8 mouse cellular contexts compared by ENCODE assay signal in the genomic region with DNA sequence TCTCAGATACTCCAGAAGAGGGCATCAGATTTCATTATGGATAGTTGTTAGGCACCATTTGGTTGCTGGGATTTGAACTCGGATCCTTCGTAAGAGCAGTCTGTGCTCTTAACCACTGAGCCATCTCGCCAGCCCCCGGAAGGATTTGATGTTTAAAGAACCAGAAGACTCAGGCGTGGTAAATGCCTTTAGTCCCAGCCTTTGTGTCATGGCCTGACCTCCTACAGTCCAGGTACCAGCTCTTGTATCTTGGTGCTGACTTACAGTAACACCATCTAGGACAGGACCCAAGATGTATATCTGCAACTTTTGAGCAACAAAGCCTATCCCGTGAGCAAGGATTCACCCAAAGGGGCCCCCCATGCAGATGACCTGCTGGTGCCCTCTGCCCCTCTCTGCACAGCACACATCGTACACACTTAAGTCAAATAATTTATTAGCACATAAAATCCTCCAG. TPM values are rescaled to one million over a fixed set of nuclear protein-coding genes. Genes with fewer than 3 reads are reported as not detected.
DNase-seq lines count a peak whose midpoint lies in the region; ATAC-seq lines count a peak whose summit lies in the region.

No protein-coding gene starts in this region.

- H3K4me1 ChIP-seq in heart, embryonic 11.5 days (ENCODE audit: control insufficient read depth, insufficient read depth, low read length), result peaks cover 35% of the 10 kb centered on the region
- H3K4me1 ChIP-seq in hindbrain, embryonic 11.5 days (replicated peaks; ENCODE audit: control insufficient read depth, insufficient read depth, low read length), result peaks cover 8% of the 10 kb centered on the region
- H3K4me1 ChIP-seq in midbrain, embryonic 10.5 days, result peaks cover 68% of the 10 kb centered on the region

- H3K9ac ChIP-seq in heart, embryonic 11.5 days (ENCODE audit: low read depth, low read length), result no peak overlapping the region
- H3K9ac ChIP-seq in hindbrain, embryonic 11.5 days (ENCODE audit: low read depth, low read length), result no peak overlapping the region

- intact Hi-C loops in heart, postnatal 25 days (cut with DNase I), result loop anchor here (5.0 kb wide), 1 partner anchor 138 kb away; the partner anchor contains the start of gene Prmt1
- intact Hi-C loops in left cerebral cortex, postnatal 36 days (cut with DNase I), result no loop called here

- no peak for DNase-seq in heart, postnatal 25 days (ENCODE audit: low spot score)
- peak; percentile 74 for DNase-seq in NIH3T3 (ENCODE audit: low read depth)
- DNase-seq in hindbrain, embryonic 11.5 days (ENCODE audit: low spot score), result peak; percentile 64
- peak; percentile 54 for DNase-seq in midbrain, embryonic 10.5 days (ENCODE audit: low spot score)
- no peak for DNase-seq in ovary, adult 18-20 months (ENCODE audit: low spot score)
- DNase-seq in left cerebral cortex, postnatal 36 days (ENCODE audit: low spot score in 2 of 2), result no peak
- no peak for DNase-seq in left cerebral cortex, adult 18-20 months (ENCODE audit: low spot score in 2 of 2)

- peaks cover 45% of the 10 kb centered on the region for H3K36me3 ChIP-seq in heart, embryonic 11.5 days (ENCODE audit: control insufficient read depth, insufficient read depth, low read length)
- peaks cover 40% of the 10 kb centered on the region for H3K36me3 ChIP-seq in hindbrain, embryonic 11.5 days (ENCODE audit: control insufficient read depth, insufficient read depth, low read length)
- peaks cover 69% of the 10 kb centered on the region for H3K36me3 ChIP-seq in midbrain, embryonic 10.5 days

- ATAC-seq in heart, embryonic 11.5 days (replicated peaks; ENCODE audit: insufficient number of reproducible peaks, low FRiP score, low TSS enrichment), result no peak
- ATAC-seq in hindbrain, embryonic 11.5 days (ENCODE audit: low FRiP score), result no peak

- H3K9me3 ChIP-seq in heart, embryonic 11.5 days (replicated peaks; ENCODE audit: control insufficient read depth, low read length), result no peaks in the 10 kb centered on the region
- no peaks in the 10 kb centered on the region for H3K9me3 ChIP-seq in hindbrain, embryonic 11.5 days (ENCODE audit: control insufficient read depth, low read length)
- no peaks in the 10 kb centered on the region for H3K9me3 ChIP-seq in midbrain, embryonic 10.5 days (replicated peaks)

- H3K4me3 ChIP-seq in heart, embryonic 11.5 days (ENCODE audit: low read depth, low read length), result no peak overlapping the region
- 0 out of 2 replicates have a peak overlapping the region, but pooled peaks have one; percentile 6 for H3K4me3 ChIP-seq in hindbrain, embryonic 11.5 days (ENCODE audit: low read depth, low read length)
- peak overlapping the region; percentile 95 for H3K4me3 ChIP-seq in midbrain, embryonic 10.5 days

- no peaks in the 10 kb centered on the region for H3K27me3 ChIP-seq in heart, embryonic 11.5 days (ENCODE audit: control insufficient read depth, insufficient read depth, low read length)
- no peaks in the 10 kb centered on the region for H3K27me3 ChIP-seq in hindbrain, embryonic 11.5 days (ENCODE audit: control insufficient read depth, insufficient read depth, low read length)
- H3K27me3 ChIP-seq in midbrain, embryonic 10.5 days (ENCODE audit: low read depth, poor library complexity, severe bottlenecking), result no peaks in the 10 kb centered on the region

- peak overlapping the region; percentile 61 for H3K4me2 ChIP-seq in heart, embryonic 11.5 days
- H3K4me2 ChIP-seq in hindbrain, embryonic 11.5 days (replicated peaks; ENCODE audit: low read depth, low read length), result no peak overlapping the region

- 25% methylated on average over 7 of the region's 7 CpGs for WGBS in heart, embryonic 11.5 days (ENCODE audit: insufficient replicate concordance)
- 20% methylated on average over 7 of the region's 7 CpGs for WGBS in hindbrain, embryonic 11.5 days
- WGBS in midbrain, embryonic 10.5 days, result 24% methylated on average over 7 of the region's 7 CpGs

- H3K27ac ChIP-seq in heart, embryonic 11.5 days (ENCODE audit: low read depth, low read length), result 0 out of 2 replicates have a peak overlapping the region, but pooled peaks have one; percentile 29
- H3K27ac ChIP-seq in hindbrain, embryonic 11.5 days (ENCODE audit: low read depth, low read length), result 0 out of 2 replicates have a peak overlapping the region, but pooled peaks have one; percentile 19
- peak overlapping the region; percentile 95 for H3K27ac ChIP-seq in midbrain, embryonic 10.5 days (replicated peaks)

RNA-seq across cellular contexts. Expression of gene Rps11, which starts 0.9 kb away (rescaled TPM):
- polyA plus RNA-seq in heart, embryonic 11.5 days (2014; fragmentation: Nextera tagmentation; extraction: Ambion mirVana), result 1,168 and 1,305 TPM in 2 replicates
- 100 to 1,000 TPM; 517 to 569 TPM for total RNA-seq in heart, postnatal 25 days (2021)
- polyA plus RNA-seq in hindbrain, embryonic 11.5 days (2014; fragmentation: Nextera tagmentation; extraction: Ambion mirVana), result 1,346 and 1,389 TPM in 2 replicates
- polyA plus RNA-seq in midbrain, embryonic 10.5 days (2016; fragmentation: Nextera tagmentation; extraction: Ambion mirVana), result 1,493 and 1,787 TPM in 2 replicates
- 100 to 1,000 TPM; 405 to 466 TPM for total RNA-seq in left cerebral cortex, postnatal 36 days (2021)
- 100 to 1,000 TPM; 474 to 479 TPM for total RNA-seq in left cerebral cortex, adult 18-20 months (2021)

RNA-seq across cellular contexts. Expression of gene Rpl13a, which starts 3.4 kb away (rescaled TPM):
- polyA plus RNA-seq in heart, embryonic 11.5 days (2014; fragmentation: Nextera tagmentation; extraction: Ambion mirVana), result 981 and 1,056 TPM in 2 replicates
- total RNA-seq in heart, postnatal 25 days (2021), result 100 to 1,000 TPM; 613 to 620 TPM
- polyA plus RNA-seq in hindbrain, embryonic 11.5 days (2014; fragmentation: Nextera tagmentation; extraction: Ambion mirVana), result 1,145 and 1,168 TPM in 2 replicates
- 1,083 and 1,243 TPM in 2 replicates for polyA plus RNA-seq in midbrain, embryonic 10.5 days (2016; fragmentation: Nextera tagmentation; extraction: Ambion mirVana)
- total RNA-seq in left cerebral cortex, postnatal 36 days (2021), result 100 to 1,000 TPM; 614 to 796 TPM
- 100 to 1,000 TPM; 712 to 811 TPM for total RNA-seq in left cerebral cortex, adult 18-20 months (2021)

RNA-seq across cellular contexts. Expression of gene Gm45713, which starts 10.9 kb away (rescaled TPM):
- 0.21 TPM in 2 replicates for polyA plus RNA-seq in heart, embryonic 11.5 days (2014; fragmentation: Nextera tagmentation; extraction: Ambion mirVana)
- not detected for total RNA-seq in heart, postnatal 25 days (2021)
- polyA plus RNA-seq in hindbrain, embryonic 11.5 days (2014; fragmentation: Nextera tagmentation; extraction: Ambion mirVana), result 0.47 TPM in 1 of 2 replicates, not detected in the other
- polyA plus RNA-seq in midbrain, embryonic 10.5 days (2016; fragmentation: Nextera tagmentation; extraction: Ambion mirVana), result 0.11 and 0.19 TPM in 2 replicates
- total RNA-seq in left cerebral cortex, postnatal 36 days (2021), result not detected
- total RNA-seq in left cerebral cortex, adult 18-20 months (2021), result not detected

RNA-seq across cellular contexts. Expression of gene Flt3l, which starts 11.1 kb away (rescaled TPM):
- polyA plus RNA-seq in heart, embryonic 11.5 days (2014; fragmentation: Nextera tagmentation; extraction: Ambion mirVana), result 1.6 and 2.5 TPM in 2 replicates
- total RNA-seq in heart, postnatal 25 days (2021), result 10 to 100 TPM in 1 of 2 experiments, 1 to 10 TPM in 1; 5.3 to 15.0 TPM
- 1.5 and 1.6 TPM in 2 replicates for polyA plus RNA-seq in hindbrain, embryonic 11.5 days (2014; fragmentation: Nextera tagmentation; extraction: Ambion mirVana)
- polyA plus RNA-seq in midbrain, embryonic 10.5 days (2016; fragmentation: Nextera tagmentation; extraction: Ambion mirVana), result 1.1 and 1.4 TPM in 2 replicates
- 1 to 10 TPM; 3.7 to 6.1 TPM for total RNA-seq in left cerebral cortex, postnatal 36 days (2021)
- total RNA-seq in left cerebral cortex, adult 18-20 months (2021), result 1 to 10 TPM; 8.4 to 9.7 TPM

RNA-seq across cellular contexts. Expression of gene Fcgrt, which starts 21.5 kb away (rescaled TPM):
- polyA plus RNA-seq in heart, embryonic 11.5 days (2014; fragmentation: Nextera tagmentation; extraction: Ambion mirVana), result 15.1 and 20.5 TPM in 2 replicates
- 10 to 100 TPM; 66.1 to 71.7 TPM for total RNA-seq in heart, postnatal 25 days (2021)
- polyA plus RNA-seq in hindbrain, embryonic 11.5 days (2014; fragmentation: Nextera tagmentation; extraction: Ambion mirVana), result 12.9 and 13.2 TPM in 2 replicates
- polyA plus RNA-seq in midbrain, embryonic 10.5 days (2016; fragmentation: Nextera tagmentation; extraction: Ambion mirVana), result 12.0 and 15.3 TPM in 2 replicates
- total RNA-seq in left cerebral cortex, postnatal 36 days (2021), result 10 to 100 TPM; 22.3 to 22.7 TPM
- total RNA-seq in left cerebral cortex, adult 18-20 months (2021), result 10 to 100 TPM; 19.6 to 20.1 TPM

Comparison
In these comparisons a context has a peak if more than half of its experiments do, and no peak if none do; other contexts are left out.
1. H3K27ac ChIP-seq: peak in every context shown above with its lines; median percentile 95 in midbrain, embryonic 10.5 days; 29 in heart, embryonic 11.5 days; 19 in hindbrain, embryonic 11.5 days.
2. DNase-seq: peak in NIH3T3 (single experiment), hindbrain, embryonic 11.5 days (single experiment) and midbrain, embryonic 10.5 days (single experiment); none in heart, postnatal 25 days (single experiment), ovary, adult 18-20 months (single experiment), left cerebral cortex, postnatal 36 days (0 of 2) and left cerebral cortex, adult 18-20 months (0 of 2).